Mouse (Mus musculus) fibroblast of lung, adult 2 months (primary cell): ENCODE results near the gene Sema4g.

Experiments used
- DNase-seq: peaks from one replicate; pipeline ENCODE4 v3.0.0-alpha.2; 2011; ENCODE audit warnings: low read depth

The Sema4g gene

GRCm38 (mm10) chr19:45003740-45004516 is 15.0 kb downstream of the Sema4g start:
- no peak for DNase-seq

GRCm38 (mm10) chr19:45005444-45005843 is 16.5 kb downstream of the Sema4g start, which contains the start of gene Twnk:
Twnk (plus strand) TSS chr19:45005663.
- DNase-seq, result no peak

DNA sequence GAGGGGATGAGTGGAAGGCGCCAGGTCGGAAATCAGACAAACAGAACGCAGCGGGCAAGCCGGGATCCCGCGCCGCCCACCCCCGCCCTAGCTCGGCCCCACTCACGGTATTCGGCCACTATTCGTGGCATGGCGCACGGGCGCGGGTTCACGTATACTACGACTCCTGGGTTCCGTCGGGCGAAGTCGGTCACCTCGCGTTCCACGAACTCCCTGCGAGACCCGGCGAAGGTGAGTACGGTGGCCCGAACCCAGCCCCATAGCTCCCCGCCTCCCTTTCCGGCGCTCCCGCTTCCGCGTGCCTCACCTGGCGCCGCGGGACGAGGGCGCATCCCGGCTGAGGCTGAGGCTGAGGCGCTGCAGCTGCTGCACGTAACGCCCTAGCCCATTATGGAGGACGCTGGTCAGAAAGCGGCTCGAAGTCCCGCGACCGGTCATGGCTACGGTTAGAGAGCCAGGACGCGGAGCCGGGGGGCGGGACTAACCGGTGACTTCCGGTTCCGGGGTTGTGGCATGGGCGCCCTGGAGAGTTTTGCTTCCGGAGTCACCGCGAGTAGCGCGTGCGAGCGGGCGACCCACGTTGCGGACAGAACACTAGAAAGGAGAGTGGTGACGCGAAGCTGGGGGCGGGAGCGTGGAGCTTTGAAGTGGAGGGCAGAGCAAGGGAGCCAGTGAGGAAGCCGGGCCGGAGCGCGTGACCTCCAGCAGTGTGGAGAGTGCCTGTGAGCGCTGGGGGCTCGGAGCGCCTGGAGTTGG is 17.2 kb downstream of the Sema4g start, which contains the start of gene Mrpl43:
Gene Mrpl43, minus strand, starts transcription at position 486 of the 756 bp plus-strand sequence.
- DNase-seq, result peak; percentile 75

DNA sequence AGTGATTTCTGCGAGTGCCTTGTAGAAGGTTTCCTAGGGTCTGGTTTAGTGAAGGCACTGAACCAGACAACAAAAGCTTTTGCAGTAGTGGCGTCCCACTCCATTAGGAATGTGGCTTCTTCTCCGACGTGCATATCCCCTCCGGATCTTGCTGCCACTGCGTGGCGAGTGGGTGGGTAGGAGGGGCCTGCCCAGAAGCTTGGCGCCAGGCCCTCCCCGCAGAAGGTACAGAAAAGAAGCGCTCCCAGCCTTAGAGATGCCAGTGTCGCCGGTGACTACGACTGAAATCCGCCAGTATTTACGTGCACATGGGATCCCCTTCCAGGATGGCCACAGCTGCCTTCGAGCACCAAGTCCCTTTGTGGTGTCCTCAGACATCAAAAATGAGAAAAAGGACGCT is 18.1 kb downstream of the Sema4g start:
- no peak for DNase-seq

DNA sequence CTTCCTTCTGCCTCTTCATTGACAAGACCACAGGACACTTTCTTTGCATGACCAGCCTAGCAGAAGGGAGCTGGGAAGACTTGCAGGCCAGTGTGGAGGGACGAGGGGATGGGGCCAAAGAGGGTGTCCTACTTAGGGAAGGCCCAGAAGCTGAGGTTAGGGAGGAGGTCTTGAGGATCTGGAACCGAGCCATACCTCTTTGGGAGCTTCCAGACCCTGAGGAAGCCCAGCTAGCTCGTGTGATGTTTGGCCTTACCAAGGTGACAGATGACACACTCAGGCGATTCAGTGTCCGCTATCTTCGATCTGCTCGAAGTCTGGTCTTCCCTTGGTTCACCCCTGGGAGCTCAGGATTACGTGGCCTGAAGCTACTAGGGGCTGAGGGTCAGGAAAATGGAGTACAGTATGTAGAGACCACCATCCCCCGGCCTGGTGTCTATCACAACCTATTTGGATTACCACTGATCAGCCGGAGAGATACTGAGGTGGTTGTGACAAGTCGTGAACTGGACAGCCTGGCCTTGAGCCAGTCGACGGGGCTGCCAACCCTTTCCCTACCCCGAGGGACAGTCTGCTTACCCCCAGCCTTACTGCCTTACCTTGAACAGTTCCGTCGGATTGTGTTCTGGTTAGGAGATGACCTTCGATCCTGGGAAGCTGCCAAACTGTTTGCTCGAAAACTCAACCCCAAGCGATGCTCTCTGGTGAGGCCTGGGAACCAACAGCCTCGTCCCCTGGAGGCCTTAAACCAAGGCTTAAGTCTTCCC is 18.7 kb downstream of the Sema4g start:
- DNase-seq, result no peak

DNA sequence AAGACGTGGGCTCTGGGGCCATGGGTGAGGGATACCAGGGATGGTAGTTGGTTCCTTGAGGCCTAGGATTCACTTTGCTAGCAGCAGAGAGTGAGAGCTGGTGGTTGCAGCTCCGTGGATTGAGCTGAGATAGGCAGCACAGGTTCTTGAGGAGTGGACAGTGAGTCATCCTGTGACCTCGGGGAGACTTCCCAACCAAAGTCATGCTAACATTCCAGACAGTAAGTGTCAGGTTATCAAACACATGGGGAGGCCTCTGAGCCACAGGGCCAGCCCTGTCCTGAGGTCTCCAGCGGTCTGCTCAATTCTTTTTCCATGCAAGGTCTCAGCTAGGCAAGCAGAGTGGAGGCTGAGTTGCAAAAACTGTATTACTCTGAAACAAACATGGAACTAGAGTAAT is 21.7 kb downstream of the Sema4g start:
- no peak for DNase-seq

DNA sequence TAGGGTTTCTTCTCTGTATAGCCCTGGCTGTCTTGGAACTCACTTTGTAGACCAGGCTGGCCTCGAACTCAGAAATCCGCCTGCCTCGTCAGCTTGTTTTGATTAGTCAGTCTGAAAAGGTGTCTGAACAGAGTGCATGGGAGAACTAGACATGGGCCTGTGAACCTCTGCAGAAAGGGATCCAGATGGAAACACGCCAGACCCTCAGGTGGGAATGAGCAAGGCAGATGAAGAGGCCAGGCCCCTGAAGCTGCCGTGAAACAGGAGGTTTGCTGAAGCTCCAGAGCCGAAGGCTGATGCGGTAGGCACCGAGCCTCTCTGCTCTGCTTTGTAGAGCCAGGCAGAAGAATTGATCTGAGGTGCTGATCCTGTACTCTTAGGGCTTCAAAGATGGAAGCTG is 23.3 kb downstream of the Sema4g start:
- no peak for DNase-seq

DNA sequence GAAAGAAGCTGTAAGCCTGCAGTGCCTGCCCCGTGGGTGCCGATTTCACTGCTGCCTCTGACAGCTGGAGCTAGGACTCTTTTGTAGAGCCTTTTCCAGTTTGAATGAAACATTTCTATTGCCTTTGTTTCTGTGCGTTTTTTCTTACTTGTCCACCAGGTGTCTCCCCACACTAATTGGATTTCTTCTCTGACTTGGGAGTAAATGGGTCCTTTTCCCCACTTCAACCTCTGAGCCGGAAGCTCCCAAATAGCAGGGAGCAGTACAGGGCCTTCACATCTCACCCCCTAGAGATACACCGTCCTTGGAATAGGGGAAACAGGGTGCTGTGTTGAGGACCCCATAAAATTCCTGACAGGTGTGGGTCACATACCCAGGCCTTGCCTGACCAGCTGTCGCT is 23.7 kb downstream of the Sema4g start:
- DNase-seq, result no peak

DNA sequence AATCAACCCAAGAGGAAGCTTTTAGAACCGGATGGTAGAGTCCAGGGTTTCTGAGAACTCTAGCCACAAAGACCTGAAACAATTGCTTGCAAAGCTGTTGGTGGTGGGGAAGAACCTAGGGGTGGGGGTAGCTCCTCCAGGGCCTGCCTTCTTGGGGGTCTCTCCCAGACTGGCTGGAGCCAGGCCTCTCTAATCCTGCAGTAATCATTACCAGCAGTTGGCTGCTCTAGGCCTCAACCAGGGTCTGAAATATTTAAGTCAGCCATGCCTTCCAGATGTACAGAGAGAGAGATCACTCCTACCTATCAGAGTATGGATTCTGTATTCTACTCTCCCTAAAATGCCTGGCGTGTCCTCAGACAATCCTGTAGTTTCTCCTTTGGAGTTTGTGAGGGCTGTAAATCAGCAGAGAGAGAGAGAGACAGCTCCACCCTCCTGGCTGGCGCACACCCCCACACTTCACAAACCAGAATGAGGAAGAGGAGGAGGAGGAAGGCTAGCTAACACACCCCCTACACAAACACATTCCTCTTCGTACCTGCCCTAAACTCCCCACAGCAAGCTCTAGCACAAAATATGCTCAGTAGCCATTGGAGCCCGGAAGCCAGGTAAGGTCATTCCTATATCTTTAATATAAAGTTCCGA is 24.8 kb downstream of the Sema4g start:
- DNase-seq, result no peak

DNA sequence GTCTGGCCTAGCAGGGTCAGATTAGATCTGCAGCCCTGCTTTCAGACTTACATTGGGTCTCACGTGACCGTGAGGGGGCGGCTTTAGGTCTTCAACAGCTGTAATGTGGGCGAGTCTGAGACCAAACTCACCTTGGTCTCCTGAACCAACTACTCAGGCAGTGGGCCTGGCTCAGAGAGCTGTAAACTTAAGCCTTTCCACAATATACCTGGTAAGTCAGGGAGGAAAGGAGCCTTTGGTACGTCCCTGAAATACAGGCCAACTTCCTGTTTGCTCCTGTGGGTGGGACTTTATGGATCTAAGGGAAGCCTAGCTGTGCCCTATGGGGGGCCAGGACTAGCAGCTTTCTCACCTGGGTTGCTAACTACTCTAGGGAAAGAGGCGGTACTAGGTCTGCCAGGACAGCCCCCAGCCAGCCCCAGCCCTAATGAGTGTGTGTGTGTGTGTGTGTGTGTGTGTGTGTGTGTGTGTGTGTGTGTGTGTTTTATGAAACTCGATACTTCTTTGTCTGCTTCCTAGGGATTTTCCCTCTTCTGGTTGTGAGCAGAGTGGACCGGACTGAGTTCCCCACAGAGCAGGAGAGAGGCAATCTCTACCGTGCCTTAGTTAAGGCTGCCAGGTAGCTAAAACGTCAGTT is 25.6 kb downstream of the Sema4g start, which contains the start of gene Lzts2:
Gene Lzts2, plus strand, starts transcription at position 80 of the 637 bp plus-strand sequence.
- DNase-seq, result no peak

GRCm38 (mm10) chr19:45014981-45015402 is 26.1 kb downstream of the Sema4g start:
- DNase-seq, result no peak

GRCm38 (mm10) chr19:45015518-45016281 is 26.8 kb downstream of the Sema4g start:
- DNase-seq, result no peak

DNA sequence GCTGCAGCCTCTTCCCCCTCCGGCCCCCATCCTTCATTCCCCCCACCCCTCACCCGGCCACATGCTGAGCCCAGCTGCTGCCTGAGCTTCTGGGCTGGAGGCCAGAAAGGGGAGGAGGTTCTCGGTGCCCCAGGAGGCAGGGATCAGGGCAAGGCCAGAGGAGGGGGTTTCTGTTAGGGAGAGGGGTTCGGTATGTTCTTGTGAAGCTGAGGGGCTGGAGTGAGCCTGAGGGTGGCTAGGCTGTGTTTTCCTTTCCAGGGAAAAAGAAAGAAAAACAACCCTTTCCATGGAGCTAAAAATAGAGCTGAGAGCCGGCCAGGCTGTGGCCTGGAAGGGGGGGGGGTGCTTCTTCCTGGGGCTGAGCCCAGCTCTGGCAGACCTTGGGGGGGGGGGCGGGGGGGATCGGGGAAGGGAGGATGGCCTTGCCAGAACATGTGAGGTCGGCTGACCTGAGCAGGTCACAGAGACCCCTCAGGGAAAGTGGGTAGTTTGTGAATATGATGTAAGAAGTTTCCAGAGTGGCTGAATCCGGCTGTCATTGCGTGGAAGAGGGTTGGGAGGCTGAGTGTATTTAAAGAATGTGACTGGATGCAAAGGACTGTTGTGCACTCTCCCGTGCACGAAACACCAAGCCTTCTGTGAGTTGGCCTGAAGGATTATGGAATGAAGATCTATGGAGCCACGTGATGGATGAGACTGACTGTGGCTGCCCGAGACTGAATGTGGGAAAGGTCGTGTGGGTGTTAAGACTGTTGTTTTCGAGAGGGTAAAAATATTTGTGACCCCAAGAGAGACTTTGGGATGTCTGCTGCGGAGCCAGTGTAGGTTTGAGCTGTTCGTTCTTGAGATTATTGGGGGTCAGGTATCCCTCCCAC is 27.7 kb downstream of the Sema4g start:
- DNase-seq, result peak; percentile 80

GRCm38 (mm10) chr19:45017216-45017771 is 28.4 kb downstream of the Sema4g start:
- no peak for DNase-seq

DNA sequence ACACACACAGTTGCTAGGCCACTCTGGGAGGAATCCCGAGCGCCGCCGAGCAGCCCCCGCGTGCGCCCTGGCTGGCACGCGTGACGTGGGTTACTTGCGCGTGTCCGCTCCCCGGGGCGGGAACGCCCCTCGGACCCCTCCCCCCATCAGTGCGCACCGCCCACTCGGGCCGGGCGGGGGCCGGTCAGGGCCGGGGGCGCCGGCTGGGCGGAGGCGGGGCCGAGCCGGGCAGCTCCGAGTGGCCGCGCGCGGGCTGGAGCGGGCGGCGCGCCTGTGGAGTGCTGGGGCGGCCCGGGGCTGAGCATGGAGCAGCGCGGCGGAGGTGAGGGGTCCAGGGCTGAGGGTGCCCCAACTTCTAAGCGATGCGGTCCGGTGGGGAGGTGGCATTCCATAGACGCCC is 29.0 kb downstream of the Sema4g start:
- DNase-seq, result no peak

GRCm38 (mm10) chr19:45018351-45018831 is 29.5 kb downstream of the Sema4g start:
- no peak for DNase-seq

DNA sequence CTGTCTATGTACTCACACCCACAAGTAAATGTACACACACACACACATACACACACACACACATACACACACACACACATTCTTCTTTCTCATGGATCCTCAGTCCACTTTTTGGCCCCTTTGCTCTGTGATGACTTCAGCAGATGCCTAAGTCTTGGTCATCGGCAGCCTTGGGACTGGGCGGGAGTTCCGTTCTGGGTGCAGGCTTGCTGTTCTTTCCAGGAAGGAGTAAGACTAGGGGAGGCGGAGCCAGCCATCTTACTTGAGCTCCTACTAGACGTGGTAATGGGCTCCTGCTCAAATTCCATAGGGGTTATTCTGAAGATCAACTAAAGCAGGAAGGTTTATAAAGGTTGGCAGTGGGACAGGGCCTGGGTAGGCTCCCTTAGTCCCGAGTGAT is 31.4 kb downstream of the Sema4g start:
- no peak for DNase-seq

GRCm38 (mm10) chr19:45021362-45021761 is 32.5 kb downstream of the Sema4g start:
- no peak for DNase-seq

DNA sequence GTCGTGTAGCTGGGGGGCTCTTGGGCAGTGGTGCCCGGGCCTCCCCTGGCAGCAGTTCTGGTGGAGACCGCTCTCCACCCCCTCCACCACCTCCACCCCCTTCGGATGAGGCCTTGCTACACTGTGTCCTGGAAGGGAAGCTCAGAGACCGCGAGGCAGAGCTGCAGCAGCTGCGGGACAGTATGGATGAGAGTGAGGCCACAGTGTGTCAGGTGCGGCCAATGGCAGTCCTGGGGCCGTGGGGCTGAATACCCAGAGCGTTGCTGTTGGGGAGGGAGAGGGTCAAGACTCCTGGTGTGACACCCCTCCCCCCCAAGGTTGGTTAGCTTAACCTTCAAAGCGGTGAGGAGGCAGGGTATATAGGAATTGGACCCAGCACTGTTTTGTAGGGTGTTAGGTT is 35.1 kb downstream of the Sema4g start:
- DNase-seq, result no peak
